Mouse (Mus musculus) neutrophil, adult 5-6 weeks (primary cell): ENCODE data around the gene Trmo. TPM values are rescaled to one million over a fixed set of nuclear protein-coding genes. Genes with fewer than 3 reads are reported as not detected.
A peak's percentile ranks its signal among the peaks of the same experiment; 100 is the strongest.

ENCODE experiments used
- ATAC-seq: fragments of 151-379, 151-347 bp; 2 replicates; pipeline ENCODE4 v1.8.0; 2017; ENCODE audit warnings: mild to moderate bottlenecking, moderate TSS enrichment; ENCODE audit not compliant: insufficient number of reproducible peaks, poor library complexity, low FRiP score, severe bottlenecking; ENCODE audit errors: extremely low read depth
- total RNA-seq: library from RNA; stranded (forward); fragments of 200-1000 nt; gene quantifications from 2 replicates; pipeline ENCODE4 v1.2.3, GENCODE M21; 2017

Gene Trmo
- 10.1 and 13.2 TPM in 2 replicates for total RNA-seq

DNA sequence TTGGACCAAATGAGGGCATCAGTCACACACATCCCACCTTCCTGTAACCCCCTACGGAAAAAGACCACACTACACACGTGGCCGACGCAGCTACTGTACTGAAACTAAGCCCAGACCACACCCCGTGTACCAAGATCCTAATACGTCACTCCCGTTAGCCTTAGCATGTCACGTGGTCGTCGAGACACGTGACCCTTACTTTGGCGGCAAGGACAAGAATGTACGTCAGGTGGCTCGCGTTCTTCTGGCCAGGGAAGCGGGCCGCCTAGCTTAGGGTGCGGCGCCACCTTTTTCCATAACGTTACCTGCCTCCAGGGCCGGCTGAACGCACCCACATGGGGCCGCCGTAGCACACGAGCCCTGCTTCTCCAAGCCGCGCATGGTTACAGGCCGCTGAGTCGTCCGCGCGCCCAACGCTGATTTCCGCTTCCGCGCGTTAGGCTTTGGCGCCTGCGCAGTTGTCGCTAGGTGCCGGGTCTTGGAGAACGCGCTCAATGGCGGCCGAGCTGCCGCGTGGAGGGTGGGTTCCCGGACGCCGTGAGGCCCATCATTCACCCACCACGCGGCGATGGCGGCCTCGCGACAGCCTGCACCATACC, at the start of gene Trmo:
Gene Trmo, minus strand, starts transcription at position 425 of the 599 bp plus-strand sequence.
- ATAC-seq, result peak; percentile 89

DNA sequence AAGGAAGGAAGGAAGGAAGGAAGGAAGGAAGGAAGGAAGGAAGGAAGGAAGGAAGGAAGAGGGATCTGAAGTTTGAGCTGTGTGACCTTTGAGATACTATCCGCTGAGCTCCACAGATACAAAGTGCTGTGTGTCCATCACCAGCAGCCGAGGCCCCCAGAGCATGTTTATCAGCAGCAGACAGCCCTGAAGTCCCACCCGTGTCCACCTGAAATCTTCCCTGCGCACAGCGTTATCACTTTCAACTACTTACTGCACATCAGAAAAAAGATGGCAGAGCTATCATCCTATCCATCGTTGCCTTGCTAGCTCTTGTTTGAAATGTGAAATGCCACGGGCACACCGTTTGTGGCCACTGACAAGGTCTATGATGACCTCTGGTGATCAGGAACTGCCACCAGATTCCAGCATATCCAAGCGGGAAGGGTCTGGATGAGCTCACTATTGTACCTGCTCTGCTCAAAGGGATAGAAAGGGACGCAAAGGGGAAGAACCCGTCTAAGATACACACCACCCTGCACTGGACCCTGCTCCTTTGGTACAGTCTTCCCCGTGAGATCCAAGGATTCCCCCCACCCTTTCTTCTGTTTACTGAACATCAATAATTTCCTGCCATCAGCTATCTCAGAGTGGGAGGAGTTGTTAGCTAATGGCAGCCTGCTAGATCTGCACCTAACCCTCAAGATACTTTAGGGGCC, 43.3 kb upstream of the Trmo start:
- ATAC-seq, result no peak

DNA sequence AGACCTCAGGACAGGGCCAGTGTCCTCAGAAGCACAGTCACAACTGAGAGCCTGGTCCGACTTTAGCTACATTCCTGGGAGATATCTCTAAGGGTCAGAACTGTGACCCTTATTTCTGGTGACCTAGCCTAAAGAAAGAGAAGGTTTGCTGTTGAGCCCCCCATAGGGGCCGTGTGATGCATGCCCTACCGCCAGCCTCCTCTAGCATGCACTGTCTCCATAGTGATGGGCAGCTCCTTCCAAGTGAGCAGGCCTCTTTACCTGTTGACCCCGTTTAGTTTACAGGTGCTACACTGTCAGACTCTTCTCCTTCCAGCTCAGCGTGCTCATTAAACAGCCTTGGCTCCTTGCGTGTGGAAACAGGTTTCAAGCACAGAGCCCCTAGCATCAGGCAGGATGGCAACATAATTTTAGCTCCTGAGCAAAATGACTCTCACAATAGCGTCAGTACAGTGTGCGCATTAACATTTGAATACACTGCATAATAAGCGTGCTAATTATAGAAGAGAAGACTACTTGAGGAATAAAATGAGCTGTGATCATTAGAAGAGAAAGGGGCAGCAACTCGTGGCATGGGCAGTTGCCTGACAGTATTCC, 39.8 kb upstream of the Trmo start:
- ATAC-seq, result no peak

DNA sequence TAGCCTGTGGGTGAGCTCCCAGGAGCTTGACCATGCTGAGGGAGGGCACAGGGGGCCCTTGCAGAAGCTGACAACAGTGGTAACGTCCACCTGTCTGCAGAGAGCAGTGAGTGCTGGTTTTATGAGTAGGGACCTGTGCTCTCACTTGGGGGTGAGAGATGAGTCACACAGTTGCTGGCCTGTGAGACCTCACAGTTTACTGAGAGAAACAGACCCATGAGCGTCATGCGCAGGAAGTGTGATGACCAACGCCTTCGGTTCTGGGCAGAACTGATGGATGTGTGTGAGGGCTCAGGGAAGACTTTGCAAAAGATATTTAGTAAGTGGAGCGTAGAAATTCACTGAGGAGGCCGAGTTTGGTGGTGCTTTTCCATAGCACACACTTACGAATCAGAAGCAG, 33.4 kb upstream of the Trmo start:
- ATAC-seq, result no peak

DNA sequence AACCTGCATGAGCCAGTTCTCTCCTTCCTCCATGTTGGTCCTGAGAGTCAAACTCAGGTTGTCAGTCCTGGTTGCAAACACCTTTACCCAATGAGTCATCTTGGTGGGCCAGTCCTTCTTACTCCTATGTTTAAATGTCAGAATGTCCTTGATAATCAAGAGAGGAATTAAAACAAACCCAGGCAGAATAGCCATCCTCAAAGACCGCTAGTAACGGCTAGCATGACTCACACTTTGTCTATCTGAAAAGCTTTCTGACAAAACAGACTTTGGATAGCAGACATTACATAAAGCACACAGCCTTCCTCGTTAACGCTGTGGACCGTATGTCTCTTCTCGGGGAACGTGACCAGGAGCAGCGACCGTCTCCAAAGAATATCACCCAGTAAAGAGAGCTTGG, 29.6 kb upstream of the Trmo start:
- no peak for ATAC-seq

DNA sequence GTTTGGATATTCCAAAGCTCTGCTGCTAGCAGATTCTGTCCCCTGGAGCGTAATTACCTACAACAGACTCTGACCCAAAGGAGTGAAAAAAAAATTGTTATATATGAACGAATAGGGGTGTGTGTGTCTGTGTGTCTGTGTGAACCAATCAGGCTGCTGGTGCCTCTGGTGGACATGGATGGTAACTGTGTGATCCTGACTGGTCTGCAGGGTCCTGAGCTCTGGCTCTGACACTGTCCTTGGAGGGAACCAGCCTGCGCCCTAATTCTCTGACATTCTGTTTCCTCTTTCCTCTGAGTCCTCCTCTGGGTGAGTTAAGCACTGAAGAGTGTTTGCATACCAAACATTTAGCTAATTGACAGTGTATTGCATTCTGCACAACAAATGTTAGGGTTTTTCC, 28.3 kb upstream of the Trmo start:
- peak; percentile 35; the same call in 1 of the 2 replicates for ATAC-seq

DNA sequence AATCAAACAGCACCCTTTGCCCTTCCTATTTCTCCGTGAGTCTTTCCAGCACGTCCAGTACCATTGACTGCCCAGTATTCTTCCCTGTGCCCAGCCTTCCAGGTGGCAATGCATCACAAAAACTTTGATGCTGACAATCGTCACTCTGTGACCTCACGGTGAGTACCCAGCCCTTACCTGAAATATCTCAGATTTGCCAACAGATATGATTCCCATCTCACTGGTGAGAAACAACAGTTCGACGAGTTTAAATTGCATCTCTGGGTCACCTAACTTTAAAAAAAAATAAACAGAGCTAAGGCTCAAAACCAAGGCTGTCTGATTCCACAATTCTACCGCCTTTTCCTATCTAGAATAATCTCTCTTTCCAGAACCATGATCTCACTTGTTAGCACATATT, 24.2 kb upstream of the Trmo start, which contains the start of gene Hemgn:
Gene Hemgn, minus strand, starts transcription at position 101 of the 400 bp plus-strand sequence.
- ATAC-seq, result no peak

DNA sequence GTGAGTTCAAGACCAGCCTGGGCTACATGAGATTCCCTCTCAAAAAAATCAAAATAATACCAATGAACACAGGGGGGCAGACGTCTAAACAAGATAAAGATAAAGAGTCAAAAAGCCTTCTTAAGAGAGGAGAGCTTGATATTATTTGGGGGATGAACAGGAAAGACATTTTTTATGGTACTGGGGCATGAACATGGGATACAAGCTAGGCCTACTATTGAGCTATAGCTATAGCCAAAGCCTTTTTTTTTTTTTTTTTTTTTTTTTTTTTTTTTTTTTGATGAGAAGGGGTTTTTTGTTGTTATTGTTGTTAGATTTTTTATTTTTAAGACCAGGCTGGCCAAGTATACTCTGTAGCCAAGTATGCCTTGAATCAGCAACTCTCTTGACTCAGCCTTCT, 22.9 kb upstream of the Trmo start:
- ATAC-seq, result no peak

DNA sequence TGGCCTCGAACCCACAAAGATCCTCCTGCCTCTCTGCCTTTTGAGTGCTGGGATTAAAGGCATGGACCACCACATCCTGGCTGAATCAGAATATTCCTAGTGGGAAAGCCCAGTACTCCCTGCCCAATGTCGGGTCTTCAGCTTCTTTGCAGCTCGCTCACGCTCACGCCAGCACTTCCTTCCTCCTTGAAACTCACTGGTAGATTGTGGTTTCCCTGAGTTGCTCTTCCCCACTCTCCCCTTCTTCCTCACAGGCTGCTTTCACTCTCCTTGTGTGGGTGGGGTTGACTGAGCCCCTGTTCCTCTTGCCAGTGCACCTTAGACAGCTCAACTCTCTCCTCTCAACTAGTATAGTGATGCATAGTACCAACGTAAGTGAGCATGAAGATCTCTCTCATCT, 22.3 kb upstream of the Trmo start:
- peak; percentile 68; the same call in 1 of the 2 replicates for ATAC-seq

DNA sequence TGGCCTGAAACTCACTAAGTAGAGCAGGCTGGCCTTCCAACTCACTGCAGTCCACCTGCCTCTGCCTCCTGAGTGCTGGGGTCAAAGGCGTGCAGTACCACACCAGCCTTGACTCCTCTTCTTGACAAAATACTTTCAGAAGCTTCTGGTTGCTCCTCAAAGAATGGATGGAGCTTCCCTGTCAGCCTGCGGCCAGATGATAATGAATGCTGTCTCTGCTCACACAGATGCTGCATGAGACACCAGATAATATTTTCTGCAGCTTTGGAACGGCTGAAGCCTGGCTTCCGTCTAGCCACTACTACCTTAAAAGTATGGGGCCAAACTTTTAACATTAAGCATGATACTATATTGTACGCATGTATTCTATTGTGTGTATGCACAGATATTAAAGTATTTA, 21.4 kb upstream of the Trmo start:
- no peak for ATAC-seq

DNA sequence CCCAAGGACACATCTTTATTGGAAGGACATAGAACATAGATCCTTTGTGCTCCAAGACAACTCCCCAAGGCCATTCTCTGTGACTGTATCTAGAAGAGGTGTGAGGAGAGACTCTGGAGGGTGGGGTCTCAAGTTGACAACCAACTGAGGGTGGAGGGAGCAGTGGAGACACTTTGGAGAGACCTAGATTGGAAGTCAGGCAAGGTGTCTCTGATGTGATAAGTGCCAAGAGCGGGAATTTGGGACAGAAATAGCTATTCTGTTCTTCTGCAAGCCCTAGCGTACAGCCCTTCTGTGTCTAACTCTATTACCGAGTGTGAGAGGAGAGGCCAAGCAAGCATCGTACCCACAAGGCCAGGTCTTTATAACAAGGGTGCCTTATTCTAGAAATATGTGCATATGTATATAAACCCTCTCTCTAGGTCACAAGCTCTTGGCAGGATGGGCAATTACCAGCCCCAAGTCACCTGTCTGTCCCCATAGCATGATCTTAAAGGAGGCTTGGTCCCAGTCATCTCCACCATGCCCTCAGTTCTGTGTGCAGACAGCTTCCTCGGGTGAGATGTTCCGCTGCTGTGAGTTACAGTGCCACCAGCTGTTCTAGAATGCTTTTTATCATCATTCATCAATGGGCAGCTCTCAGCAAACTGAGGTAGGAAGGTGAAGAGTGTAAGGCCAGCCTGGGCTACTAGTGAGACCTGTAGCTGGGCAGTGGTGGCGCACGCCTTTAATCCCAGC, 17.9 kb upstream of the Trmo start:
- no peak for ATAC-seq

DNA sequence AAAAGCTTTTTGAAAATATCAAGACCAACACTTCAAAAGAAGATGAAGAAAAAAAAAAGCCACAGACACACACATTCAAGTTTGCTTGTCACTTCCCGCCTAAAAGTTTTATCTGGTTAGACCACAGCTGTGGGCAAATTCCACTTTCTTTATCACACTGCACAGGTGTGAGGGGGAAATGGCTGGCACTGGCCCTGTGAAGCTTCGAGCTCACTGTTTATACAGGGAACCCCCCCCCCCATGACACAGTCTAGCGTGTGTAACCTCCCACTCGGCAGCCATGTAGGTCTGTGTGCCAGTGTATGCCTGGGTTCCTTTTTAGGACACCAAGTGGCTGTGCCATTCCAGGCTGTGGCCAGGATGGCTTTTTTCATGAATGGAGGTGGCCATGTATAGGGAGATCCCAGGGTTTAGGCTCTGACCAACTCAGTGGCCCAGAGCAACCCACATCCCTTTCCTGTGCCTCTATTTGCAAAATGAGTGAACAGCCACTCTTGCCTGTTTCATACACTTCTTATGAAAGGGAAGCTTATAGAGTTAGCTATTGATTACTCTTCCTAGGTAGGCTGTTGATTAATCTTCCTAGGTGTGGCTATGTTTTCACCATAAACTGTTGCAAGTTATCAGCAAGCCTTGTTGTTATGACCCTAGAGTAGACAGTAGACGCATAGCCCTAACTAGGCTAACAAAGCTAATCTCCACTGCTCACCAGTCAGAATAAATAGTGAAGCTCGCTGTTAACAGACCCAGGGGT, 15.0 kb upstream of the Trmo start:
- ATAC-seq, result peak; percentile 56

DNA sequence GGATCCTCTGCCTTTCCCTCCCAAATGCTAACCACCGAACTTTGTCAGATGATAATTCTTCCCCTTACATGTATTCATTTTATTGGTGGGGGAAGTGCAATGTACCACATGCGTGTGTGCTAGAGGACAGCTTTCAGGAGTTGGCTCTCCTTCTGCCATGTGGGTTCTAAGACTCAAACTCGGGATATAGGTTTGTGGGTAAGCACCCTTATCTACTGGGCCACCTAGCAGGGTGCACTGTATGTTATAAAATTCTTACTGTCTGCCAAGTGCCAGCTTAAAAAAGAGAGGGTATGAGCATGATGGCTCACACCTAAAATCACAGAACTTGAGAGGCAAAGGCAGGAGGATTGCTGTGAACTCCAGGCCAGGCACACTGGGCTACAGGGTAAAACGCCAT, 9.6 kb upstream of the Trmo start:
- ATAC-seq, result no peak

DNA sequence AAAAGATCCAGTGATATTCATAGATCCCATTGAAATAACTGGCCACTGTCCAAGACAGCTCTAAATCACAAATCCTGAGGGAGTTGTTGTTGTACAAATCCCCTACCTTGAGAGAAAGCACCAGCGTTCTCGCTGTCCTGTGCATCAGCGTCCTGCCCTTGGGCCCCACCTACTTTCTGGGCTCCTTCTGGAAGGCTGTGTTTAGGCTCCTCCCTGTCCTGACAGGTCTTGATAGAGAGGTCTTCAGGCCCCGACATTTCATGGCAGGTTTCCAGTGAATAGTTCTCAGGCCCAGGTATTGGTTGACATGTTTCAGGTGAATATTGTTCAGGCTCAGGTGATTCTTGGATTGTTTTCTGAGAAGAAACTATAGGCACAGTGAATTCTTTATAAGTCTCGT, 6.5 kb upstream of the Trmo start:
- ATAC-seq, result no peak

DNA sequence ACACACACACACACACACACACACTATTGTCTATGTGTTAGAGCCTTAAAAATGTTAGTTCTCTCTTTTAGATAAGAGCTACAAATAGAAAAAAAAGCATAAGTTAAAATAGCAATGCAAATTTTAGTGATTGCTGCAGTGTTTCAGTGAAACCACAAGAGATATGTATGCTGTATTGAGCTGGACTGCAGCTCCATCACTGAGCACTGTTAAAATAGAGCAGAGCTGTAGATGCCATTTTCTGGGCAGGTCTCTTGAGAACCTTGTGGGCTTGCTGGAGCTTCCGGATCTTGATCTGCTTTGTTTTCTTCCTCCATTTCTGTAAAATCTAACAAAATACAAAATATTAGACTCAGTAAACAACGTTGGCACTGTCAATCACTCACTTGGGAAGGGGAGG, 5.2 kb upstream of the Trmo start:
- no peak for ATAC-seq

DNA sequence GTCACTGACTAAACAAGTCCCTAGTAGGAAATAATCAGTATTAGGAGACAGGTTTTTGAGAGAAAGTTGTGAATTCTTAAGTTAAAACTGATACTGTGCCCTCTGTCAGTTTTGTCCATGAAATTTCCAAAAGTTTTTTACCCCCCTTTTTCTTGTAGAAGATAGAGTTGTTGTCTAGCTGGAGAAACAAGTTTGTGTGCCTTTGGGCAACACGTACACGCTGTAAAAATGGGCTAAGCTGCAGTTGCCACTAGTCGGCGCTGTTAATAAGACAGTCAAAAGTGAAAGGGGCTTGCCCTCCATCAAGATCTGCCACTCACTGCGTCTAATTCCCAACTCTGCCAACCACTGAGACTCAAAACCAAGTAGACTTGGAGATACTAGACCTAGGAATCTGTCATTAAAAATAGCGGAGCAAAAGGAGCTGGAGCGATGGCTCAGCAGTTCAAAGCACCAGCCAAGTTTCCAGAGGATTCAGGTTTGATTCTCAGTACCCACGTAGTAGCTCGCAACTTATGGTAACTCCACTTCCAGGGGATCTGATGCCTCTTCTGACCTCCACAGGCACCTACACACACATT, 1.2 kb upstream of the Trmo start:
- peak; percentile 71 for ATAC-seq

DNA sequence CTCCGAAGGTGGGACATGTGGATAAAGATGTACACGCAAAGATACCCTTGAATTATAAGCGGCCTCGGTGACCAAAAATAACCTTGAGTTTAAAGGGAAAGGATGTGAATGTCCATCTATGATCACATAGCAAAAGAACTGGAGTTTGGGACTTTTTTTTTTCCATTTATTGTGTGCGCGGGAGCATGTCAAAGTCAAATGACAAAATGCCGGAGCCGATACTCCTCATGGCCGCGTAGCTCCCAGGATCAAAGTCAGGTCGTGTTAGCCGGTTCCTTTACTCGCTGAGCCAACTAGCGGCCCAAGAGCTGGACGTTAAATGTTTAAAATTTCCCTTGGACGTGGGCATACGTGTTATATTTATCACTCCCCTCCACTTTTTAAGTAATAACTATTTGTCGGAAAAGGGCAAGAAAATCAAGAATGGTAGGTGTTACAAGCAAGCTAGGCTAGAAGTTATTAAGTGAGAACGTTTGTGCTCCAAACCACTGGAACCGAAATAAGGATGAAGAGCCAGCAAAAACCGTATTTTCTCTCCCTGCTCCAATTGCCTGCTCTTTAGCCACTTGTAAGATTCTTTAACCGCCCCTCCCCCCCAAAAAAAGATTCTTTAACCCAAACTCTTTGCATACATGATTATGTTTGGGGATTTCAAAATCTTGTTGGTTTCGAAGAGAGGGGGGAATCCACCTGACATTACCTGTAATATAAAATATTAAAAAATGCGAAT, 540 bp upstream of the Trmo start:
- ATAC-seq, result no peak

DNA sequence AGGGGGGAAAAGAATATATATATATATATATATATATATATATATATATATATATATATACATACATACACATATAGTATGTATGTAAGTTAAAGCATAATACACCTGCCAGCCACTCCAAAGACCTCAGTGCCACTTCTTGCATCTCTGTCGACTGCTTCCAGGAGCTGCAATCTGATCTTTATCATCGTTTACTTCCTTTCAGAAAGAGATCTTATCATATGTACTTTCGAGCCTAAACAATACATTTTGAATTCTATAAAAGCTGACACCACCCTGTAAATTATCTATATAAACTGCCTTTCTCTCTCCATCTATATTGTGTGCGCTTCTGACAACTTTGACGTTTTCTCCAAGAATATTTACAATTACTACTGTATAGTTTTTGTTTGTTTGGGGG, 681 bp downstream of the Trmo start:
- ATAC-seq, result no peak
